Mouse (Mus musculus) lung, postnatal 25 days (tissue): Measurements from ENCODE around the gene Pcif1.

Experiments used
- DNase-seq: peaks from one replicate; pipeline ENCODE4 v3.0.0; 2022; ENCODE audit warnings: low spot score

Pcif1 gene

GRCm38 (mm10) chr2:164923291-164923690 is 44.2 kb downstream of the Pcif1 start:
- no peak for DNase-seq

- DNase-seq: peak; percentile 89
Observed at GRCm38 (mm10) chr2:164924100-164924857, 45.2 kb downstream of the Pcif1 start.

GRCm38 (mm10) chr2:164930706-164931581 is 51.8 kb downstream of the Pcif1 start:
- no peak for DNase-seq

- DNase-seq: no peak
Observed at GRCm38 (mm10) chr2:164933534-164933933, 54.4 kb downstream of the Pcif1 start.

GRCm38 (mm10) chr2:164935991-164936390 is 56.9 kb downstream of the Pcif1 start:
- DNase-seq: peak; percentile 24

GRCm38 (mm10) chr2:164938146-164939091 is 59.3 kb downstream of the Pcif1 start:
- peak; percentile 34 for DNase-seq

- no peak for DNase-seq
Observed at GRCm38 (mm10) chr2:164939106-164939505, 60.0 kb downstream of the Pcif1 start.

- no peak for DNase-seq
Observed at GRCm38 (mm10) chr2:164940140-164940830, 61.2 kb downstream of the Pcif1 start, which contains the start of gene Mmp9. Gene Mmp9 (plus strand): TSS chr2:164940780.

- DNase-seq: peak; percentile 50
Observed at GRCm38 (mm10) chr2:164942692-164943290, 63.7 kb downstream of the Pcif1 start.
